Mouse (Mus musculus) ES-Bruce4 (cell line): ENCODE data around the gene Iqce. TPM values are rescaled to one million over a fixed set of nuclear protein-coding genes. Genes with fewer than 3 reads are reported as not detected.
A peak's percentile ranks its signal among the peaks of the same experiment; 100 is the strongest.

Experiments
- H3K27ac ChIP-seq: 2 replicates; pipeline ENCODE4 v1.5.1; 2012; ENCODE audit warnings: low read length, inconsistent platforms; ENCODE audit not compliant: insufficient read depth
- H3K27me3 ChIP-seq: 2 replicates; pipeline ENCODE4 v1.6.1; 2012; ENCODE audit warnings: mild to moderate bottlenecking, low read length, inconsistent platforms; ENCODE audit not compliant: control insufficient read depth, poor library complexity, insufficient read depth, severe bottlenecking
- H3K36me3 ChIP-seq: 2 replicates; pipeline ENCODE4 v1.6.1; 2012; ENCODE audit warnings: inconsistent platforms, mild to moderate bottlenecking, low read length, moderate library complexity; ENCODE audit not compliant: control insufficient read depth, poor library complexity, insufficient read depth, severe bottlenecking
- H3K4me1 ChIP-seq: one replicate; pipeline ENCODE4 v1.8.1; 2011; ENCODE audit warnings: low read length; ENCODE audit not compliant: control insufficient read depth, insufficient read depth
- H3K4me3 ChIP-seq: 2 replicates; pipeline ENCODE4 v1.5.1; 2011; ENCODE audit warnings: low read depth, mild to moderate bottlenecking, low read length
- H3K9ac ChIP-seq: 2 replicates; pipeline ENCODE4 v1.6.1; 2012; ENCODE audit warnings: low read depth, mild to moderate bottlenecking, inconsistent platforms; ENCODE audit not compliant: poor library complexity, severe bottlenecking
- H3K9me3 ChIP-seq: replicated peaks from 2 replicates; pipeline ENCODE4 v1.6.1; 2012; ENCODE audit warnings: mild to moderate bottlenecking, low read length, inconsistent platforms; ENCODE audit not compliant: control insufficient read depth, poor library complexity, insufficient read depth, severe bottlenecking
- CTCF ChIP-seq: IDR thresholded peaks from one replicate; pipeline ENCODE4 v1.8.1; 2011; ENCODE audit warnings: low read depth, low read length
- EP300 ChIP-seq: IDR thresholded peaks from 2 replicates; pipeline ENCODE4 v1.6.1; 2011; ENCODE audit warnings: low read depth, low read length; ENCODE audit not compliant: insufficient read depth
- POLR2A ChIP-seq: IDR thresholded peaks from one replicate; pipeline ENCODE4 v1.8.1; 2011; ENCODE audit warnings: low read length; ENCODE audit not compliant: insufficient read depth
- polyA plus RNA-seq: library from polyadenylated mRNA; stranded (reverse); fragments of >200 nt; gene quantifications from 2 replicates; pipeline ENCODE4 v1.2.4, GENCODE M21; 2011; ENCODE audit warnings: low read depth; ENCODE audit not compliant: missing spikeins, insufficient read depth, insufficient read length

Iqce gene
- polyA plus RNA-seq, 1 experiment: 11.0 TPM

- no peaks in the 10 kb centered on the region for H3K36me3 ChIP-seq
- no peak overlapping the region for H3K27ac ChIP-seq
- no peak overlapping the region for H3K4me3 ChIP-seq
- no peaks in the 10 kb centered on the region for H3K9me3 ChIP-seq
- H3K9ac ChIP-seq: no peak overlapping the region
- H3K4me1 ChIP-seq: no peaks in the 10 kb centered on the region
- no peaks in the 10 kb centered on the region for H3K27me3 ChIP-seq
- TF ChIP-seq CTCF (no peak), EP300 (no peak), POLR2A (no peak)
Observed at GRCm38 (mm10) chr5:140637989-140638388, 64.2 kb downstream of the Iqce start.

- no peak overlapping the region for H3K4me3 ChIP-seq
- H3K9ac ChIP-seq: no peak overlapping the region
- H3K36me3 ChIP-seq: no peaks in the 10 kb centered on the region
- H3K27me3 ChIP-seq: no peaks in the 10 kb centered on the region
- no peak for TF ChIP-seq EP300
- no peak for TF ChIP-seq POLR2A
- H3K9me3 ChIP-seq: no peaks in the 10 kb centered on the region
- H3K4me1 ChIP-seq: no peaks in the 10 kb centered on the region
- H3K27ac ChIP-seq: no peak overlapping the region
Observed at GRCm38 (mm10) chr5:140637058-140637410, 65.1 kb downstream of the Iqce start.

- no peak overlapping the region for H3K27ac ChIP-seq
- TF ChIP-seq CTCF (no peak), POLR2A (no peak), EP300 (no peak)
- no peak overlapping the region for H3K4me3 ChIP-seq
- H3K9me3 ChIP-seq: no peaks in the 10 kb centered on the region
- H3K9ac ChIP-seq: no peak overlapping the region
- H3K27me3 ChIP-seq: no peaks in the 10 kb centered on the region
- H3K4me1 ChIP-seq: no peaks in the 10 kb centered on the region
- H3K36me3 ChIP-seq: no peaks in the 10 kb centered on the region
Observed at GRCm38 (mm10) chr5:140636316-140637057, 65.7 kb downstream of the Iqce start.

- Histone ChIP-seq H3K27me3 (no peaks in the 10 kb centered on the region), H3K4me1 (no peaks in the 10 kb centered on the region), H3K36me3 (no peaks in the 10 kb centered on the region), H3K27ac (no peak overlapping the region), H3K4me3 (no peak overlapping the region), H3K9ac (no peak overlapping the region), H3K9me3 (no peaks in the 10 kb centered on the region)
- TF ChIP-seq EP300 (no peak), POLR2A (no peak), CTCF (no peak)
Observed at GRCm38 (mm10) chr5:140634798-140635722, 67.1 kb downstream of the Iqce start.

- Histone ChIP-seq H3K36me3 (no peaks in the 10 kb centered on the region), H3K9ac (no peak overlapping the region), H3K9me3 (no peaks in the 10 kb centered on the region), H3K27me3 (no peaks in the 10 kb centered on the region), H3K4me3 (no peak overlapping the region), H3K4me1 (no peaks in the 10 kb centered on the region), H3K27ac (no peak overlapping the region)
- TF ChIP-seq POLR2A: no peak
- no peak for TF ChIP-seq EP300
- no peak for TF ChIP-seq CTCF
Observed at GRCm38 (mm10) chr5:140633432-140633831, 68.7 kb downstream of the Iqce start.

GRCm38 (mm10) chr5:140628995-140629394, 73.2 kb downstream of the Iqce start:
- TF ChIP-seq CTCF (peak; percentile 85), POLR2A (no peak)

More at GRCm38 (mm10) chr5:140628995-140629394, 73.2 kb downstream of the Iqce start:
- no peak overlapping the region for H3K4me3 ChIP-seq
- no peaks in the 10 kb centered on the region for H3K36me3 ChIP-seq
- H3K9ac ChIP-seq: no peak overlapping the region
- no peak overlapping the region for H3K27ac ChIP-seq
- H3K4me1 ChIP-seq: no peaks in the 10 kb centered on the region
- H3K27me3 ChIP-seq: no peaks in the 10 kb centered on the region
- H3K9me3 ChIP-seq: no peaks in the 10 kb centered on the region
